Mouse (Mus musculus) regulatory T cell (primary cell): ENCODE measurements around the gene Ttll9.

Experiments used
- in situ Hi-C: fragments of 300-600 bp; cut with MboI, MseI; formaldehyde crosslinking; loops from one replicate; pipeline ENCODE4 v1.15.1; 2025; ENCODE audit warnings: high pct_unique_total_duplicates

Ttll9 gene

DNA sequence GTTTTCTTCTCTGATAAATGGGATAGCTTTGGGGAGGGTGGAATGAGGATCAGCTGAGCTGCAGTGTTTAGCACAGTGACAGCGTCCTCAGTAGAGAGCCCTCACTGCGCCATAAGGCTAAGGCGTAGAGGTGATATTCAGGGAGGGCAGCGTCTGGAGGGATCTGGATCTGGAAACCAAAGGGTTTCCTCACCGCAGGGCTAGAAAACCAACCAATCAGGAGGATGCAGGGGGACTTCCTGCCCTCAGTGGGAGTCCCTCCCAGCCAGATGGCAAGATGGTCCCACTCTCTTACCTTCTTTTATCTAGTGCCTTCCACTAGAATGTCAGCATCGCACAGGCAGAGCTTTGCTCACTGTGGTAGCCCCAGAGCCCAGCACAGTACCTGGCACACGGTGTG is 20.5 kb upstream of the Ttll9 start:
- in situ Hi-C loops = no loop called here

DNA sequence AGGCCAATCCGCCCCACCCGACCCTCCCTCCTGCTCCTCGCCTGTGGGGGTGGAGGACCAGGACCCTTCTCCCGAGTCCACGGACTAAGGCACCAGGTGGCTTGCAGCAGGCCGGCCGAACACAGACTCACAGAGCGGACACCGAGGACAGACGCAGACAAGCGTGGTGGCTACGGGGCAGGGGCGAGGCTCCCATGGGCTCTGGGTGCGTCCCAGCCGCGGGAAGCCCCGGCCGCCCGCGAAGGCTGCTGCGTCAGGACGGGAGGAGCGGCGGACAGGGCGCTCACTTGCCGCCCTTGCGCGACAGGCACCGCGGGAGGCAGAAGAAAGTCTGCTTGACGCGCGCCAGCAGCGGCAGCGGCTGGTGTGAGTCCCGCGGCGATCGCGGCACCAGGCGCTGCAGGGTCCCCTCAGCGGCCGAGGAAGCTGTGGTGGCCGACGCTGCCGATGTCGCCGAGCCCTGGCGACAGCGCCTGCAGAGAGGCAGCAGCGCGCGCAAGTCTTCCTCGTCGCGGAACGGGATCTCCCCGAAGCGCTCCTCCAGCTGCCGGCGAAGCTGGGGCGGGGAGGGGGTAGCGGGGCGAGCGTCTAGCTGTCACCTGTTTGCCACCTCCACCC is 19.3 kb upstream of the Ttll9 start:
- in situ Hi-C loops = no loop called here

DNA sequence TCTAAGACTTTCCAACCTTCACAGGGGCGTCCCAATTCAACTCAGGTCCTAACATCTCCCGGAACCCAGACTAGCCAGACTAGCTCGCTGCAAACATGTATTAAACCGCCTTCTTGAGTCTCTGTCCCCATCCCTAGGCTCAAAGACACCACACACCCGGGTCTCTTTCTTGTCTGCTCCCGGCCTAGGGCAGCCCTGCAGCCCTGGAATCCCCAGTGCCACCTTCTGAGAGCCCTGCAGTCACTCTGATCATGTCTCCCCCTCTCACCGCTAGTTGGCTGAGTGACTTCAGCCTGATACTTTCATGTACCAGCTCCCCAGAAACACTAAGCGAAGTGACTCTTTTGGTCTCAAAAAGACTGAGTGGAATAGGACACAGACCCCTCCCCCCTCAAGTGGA is 18.7 kb upstream of the Ttll9 start:
- in situ Hi-C loops = no loop called here

DNA sequence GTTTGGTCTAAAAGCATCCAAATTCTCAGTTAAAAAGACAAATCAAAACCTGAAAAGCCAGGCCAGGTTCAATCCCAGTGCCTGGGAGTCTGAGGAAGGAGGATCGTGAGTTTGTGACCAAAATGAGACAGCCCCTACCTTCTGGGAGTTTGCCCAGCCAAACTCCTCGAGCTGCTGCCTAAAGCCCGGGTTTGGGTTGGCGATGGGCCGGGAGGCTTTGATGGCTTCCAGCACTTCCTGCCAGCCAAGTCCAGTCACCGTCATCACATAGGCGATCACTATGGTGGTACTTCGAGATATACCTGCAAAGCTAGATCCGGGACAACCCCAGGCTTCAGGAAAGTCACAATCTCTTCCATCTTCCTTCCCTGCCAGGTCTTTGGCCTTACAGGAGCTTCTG is 18.3 kb upstream of the Ttll9 start:
- in situ Hi-C loops = no loop called here

DNA sequence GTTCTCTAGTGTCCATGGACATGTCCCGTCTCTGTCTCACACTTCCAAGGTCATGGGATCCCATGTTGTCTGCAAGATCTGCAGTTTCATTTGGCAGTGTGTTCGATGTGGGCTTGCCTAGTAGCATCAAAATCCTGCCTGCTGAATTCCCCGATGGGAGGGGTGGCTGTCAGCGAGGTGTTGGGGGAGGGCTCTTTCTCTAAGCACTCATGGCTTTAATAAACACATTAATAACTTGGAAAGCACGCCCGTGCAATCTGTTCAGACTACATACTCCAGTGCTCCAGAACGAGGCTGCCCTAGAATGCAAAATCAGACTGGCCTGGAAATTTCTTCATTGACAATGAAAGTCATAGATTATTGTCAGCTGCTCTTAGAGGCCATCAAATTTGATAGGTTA is 15.2 kb upstream of the Ttll9 start:
- in situ Hi-C loops = no loop called here

DNA sequence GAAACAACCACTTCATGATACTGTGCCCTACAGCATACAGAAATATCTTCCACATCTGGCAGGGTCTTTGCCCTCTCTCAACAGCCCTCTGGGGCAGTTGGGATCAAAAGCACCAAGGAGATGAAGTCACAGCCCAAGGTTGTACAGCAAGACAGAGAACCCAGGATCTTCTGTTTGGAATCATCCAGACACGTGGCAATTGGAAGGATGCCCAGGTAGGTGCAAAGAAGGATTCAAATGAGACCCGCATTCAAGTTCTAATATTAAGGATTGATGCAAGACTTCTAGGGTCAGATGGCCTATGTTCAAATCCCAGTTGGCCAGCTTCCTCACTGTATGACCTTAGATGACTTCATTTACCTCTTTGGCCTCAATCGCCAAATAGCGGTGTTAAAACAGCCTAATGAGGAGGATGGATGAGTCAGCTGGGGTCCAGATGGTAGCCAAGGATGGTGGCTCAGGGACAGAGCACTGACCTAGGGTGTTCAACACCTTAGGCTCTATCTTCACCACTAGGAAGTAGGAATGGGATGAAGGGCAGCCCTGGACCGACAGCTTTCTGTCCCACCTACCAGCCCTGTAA is 13.8 kb upstream of the Ttll9 start:
- in situ Hi-C loops = no loop called here

DNA sequence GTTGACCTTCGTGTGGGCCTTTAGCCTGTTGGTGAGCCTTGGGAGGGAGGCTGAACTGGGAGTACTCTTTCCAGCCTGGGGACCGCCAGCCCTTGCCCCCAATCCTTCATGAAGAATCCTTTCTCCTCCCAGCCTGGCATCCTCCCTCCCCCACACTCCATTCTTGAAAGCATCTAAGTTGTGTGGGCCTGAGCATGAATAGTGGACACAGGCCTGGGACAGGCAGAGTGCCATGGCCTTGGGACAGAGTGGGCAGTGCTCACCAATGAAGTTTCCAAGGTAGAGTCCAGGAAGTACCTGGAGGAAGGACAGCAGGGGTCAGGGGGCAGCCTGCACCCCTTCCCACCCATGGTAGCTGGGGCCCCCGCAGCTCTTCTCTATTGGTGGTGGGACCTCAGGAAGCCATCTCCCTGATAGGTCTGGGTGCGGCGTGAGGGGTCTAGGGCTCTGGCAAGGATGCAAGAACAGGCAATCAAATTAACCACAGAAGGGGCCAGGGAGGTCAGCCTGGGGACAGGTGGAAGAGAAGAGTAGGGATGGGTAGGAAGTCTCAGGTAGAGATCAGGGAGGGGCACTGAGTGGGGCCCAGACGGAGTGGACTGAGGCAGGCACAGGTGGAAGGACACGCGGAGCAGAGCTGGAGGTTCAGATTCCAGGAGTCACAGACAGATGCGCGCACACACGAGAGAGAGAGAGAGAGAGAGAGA is 11.8 kb upstream of the Ttll9 start:
- in situ Hi-C loops = no loop called here

DNA sequence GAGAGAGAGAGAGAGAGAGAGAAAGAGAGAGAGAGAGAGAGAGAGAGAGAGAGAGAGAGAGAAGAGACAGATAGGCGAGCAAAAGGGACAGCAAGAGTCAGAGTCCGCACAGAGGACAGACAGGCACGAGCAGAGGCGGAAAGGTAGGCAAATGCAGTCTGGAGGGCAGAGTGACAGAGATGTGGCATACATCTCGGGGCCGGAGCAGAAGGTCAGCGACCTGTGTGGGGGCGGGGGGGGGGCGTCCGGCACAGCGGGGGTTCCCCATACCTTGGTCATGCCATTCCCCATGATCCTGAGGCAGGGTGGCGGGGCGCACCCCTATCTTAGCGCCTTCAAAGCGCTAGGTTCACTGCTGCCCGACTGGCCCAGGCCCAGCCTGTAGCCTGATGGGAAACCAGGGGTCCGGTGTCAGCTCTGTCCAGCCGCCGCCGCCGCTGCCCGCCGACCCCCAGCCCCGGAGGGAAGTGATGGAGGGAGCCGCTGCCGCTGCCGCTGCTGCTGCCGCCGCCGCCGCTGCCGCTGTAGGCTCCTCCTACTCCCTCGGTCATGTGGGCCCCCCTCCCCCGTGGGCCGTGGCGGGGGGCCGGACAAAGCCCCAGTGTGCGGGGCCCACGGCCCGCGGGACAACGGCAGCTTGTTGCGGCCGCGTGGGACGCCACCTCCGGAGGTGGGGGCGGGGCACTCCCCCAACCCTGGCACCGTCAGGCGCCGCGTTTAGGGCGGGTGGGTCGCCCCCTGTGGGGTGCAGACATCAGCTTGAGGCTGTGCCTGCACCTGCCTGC is 11.0 kb upstream of the Ttll9 start, which contains the start of gene Dusp15:
TSS of gene Dusp15 (minus strand) at position 634 of the 785 bp plus-strand sequence.
- in situ Hi-C loops = no loop called here

DNA sequence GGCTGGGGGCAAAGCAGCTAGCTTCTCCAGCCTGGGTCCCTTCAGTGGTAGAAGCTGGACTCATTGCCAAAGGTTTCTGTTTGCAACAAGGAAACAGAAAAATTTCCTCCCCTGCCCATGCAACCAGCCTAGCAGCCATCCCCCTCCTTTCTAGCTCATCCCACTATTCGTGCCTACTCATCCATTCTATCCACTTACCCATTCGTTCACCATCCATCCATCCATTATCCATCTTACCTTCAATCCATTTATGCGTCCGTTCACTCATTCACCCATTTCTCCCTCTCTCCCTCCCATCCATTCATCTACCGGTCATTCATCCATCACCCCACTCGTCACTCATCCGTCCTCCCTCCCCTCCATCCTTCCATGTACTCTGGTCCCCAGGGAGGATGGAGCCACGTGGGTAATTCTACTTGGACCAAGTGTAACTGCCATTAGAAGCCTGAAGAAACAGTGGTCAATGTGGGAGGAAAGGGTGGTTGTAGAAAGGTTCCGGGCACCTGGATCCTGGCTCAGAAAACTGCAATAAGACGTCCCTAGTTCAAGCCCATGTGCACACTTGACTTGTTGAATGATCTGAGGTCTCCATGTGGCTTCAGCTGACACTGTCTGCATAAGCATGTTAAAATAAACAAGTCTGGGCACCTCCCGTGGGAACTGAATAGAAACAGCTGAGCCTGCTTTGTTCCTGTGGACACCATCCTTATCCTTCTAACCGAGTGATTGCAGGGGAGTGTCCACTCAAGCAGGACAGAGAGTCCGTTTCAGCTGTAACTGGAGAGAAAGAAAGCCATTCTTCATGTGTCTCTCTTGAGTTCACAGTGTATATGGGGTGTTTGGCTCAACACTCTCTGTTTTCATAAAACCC is 10.2 kb upstream of the Ttll9 start:
- in situ Hi-C loops = no loop called here

DNA sequence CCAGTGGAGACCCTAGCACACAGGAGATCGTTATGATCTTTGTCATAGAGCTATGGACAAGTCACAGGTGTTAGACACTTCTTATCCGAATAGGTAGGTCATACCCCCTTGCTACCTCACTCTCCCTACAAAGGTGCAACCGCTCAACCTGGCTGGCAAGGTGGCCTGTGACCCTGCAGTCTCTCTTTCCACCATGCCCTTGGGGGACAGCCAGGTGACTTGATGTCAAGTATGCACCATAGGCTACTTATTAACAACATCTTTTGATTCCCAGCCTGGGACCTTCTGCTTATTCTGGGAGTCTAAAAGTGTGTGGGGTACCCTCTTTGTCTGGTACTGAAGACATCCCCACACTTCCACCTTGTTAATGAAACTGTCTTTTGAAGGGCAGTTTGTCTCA is 4.2 kb upstream of the Ttll9 start:
- in situ Hi-C loops = no loop called here

DNA sequence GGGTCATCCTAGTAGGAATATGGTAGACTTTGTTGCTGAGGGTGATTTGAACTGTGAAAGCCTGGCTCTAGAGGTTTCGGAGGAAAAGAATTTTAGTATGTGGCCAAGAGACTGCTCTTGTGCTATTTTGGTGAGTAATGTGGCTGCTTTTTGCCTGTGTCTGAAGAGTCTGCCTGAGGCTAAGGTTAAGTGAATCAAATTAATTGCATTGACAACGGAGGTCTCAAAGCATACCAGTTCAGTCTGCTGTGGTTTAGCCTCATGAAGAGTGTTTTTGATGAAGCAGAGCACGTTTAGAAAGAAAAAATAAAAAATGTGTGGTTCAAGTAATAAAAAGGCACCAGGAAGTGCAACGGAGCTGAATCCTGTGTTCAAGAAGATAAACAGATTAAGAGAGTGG is 3.3 kb downstream of the Ttll9 start:
- in situ Hi-C loops = no loop called here

DNA sequence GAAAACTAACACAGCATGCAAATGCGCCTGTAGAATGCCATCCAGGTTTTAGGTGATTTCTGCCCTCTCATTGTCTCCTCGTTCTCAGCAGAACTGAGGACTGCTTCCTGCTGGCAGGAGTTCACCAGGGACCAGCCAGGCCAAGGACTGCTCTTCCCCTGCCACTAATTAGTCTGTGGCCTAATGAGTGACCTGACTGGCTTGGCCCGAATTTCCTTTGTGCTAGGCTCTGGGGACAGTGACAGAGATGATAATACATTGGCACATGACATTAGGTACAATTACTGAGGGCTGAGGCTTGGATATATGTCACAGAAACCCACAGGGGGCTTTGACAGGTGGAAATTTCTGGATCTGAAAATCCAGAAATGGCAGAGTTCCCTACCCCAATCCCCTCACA is 14.7 kb downstream of the Ttll9 start:
- in situ Hi-C loops = no loop called here

DNA sequence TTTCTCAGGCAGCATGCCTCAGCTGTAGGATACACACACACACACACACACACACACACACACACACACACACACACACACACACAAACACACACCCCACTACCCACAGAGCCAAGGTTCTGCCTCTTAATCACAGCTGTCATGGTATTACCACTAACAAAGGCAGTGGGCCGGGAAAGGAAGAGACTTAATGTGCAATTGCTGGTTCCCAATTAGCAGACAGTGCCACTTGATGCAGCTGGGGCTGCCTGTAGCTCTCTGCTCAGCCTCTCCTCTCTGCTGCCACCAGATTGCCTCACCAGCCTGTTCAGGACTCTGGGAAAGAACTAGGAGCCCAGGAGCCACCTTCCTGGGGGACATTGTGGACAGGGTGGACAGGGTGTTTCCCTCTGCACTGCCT is 23.3 kb downstream of the Ttll9 start:
- in situ Hi-C loops = no loop called here

DNA sequence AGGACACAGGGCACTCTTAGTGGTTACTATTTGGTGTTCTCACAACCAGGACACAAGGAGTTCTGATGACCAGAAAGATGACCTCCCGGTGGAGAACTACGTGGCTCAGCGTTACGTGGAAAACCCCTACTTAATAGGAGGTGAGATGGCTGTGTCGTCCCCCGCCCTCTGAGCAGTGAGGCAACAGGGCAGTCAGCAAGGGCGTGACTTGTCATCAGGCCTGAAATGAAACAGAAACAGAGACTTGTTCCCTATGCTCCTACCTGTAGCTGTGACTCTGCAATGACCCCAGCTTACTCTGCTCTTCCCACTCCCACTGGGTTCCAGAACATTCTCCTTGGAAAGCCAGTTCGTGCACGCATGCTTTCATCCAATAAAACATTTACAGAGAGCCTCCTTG is 29.2 kb downstream of the Ttll9 start:
- in situ Hi-C loops = no loop called here

DNA sequence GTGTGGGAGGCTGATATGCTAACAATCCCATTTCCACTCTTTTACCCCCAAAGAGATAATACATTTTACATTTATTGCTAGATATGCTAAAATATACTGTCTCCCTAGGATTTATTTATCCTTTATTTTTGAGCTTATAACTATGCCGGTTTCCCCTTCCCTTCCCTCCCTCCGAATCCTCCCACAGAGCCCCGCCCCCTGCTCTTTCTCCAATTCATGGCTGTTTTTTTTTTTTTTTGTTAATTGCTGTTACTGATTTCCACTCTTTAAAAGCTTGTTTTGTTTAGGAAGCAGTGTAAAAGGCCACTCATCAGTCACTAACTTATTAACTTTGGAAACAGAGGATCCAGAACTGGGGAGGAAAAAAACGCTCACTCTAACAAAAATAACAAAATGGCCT is 34.8 kb downstream of the Ttll9 start:
- in situ Hi-C loops = no loop called here

DNA sequence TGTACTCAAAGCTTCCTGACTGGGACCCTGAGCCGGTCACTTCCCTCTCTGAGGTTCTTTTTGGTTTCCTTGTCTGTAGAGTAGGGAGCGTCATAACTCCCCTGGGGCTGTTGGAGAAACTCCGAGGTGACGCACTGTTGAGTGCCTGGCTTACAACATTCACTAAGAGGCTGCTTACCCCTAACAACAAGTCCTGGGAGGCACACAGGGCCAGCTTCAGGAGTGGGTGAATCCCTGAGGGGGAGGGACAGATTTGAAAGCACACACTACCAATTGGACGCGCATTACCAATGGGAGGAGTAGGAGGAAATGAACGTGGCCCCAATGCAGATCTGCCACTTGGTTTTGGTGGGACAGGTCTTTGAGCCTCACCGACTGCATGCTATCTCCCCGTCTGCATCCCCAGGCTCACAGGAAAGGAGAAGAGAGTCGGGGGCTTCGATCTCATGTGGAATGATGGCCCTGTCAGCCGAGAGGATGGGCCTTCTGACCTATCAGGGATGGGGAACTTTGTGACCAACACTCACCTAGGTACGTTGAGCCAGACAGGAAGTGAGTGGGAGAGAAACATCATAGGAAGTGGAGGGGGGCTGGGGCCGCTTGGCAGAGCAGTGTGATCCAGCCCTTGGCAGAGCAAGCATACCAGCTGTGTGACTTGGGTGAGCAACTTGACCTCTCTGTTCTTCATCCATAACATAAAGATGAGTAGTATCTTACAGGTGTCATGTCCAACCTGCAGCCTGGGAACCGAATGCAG is 40.4 kb downstream of the Ttll9 start:
- in situ Hi-C loops = loop anchor here (25.0 kb wide), 1 partner anchor 1315 kb away; no protein-coding TSS in a partner anchor

DNA sequence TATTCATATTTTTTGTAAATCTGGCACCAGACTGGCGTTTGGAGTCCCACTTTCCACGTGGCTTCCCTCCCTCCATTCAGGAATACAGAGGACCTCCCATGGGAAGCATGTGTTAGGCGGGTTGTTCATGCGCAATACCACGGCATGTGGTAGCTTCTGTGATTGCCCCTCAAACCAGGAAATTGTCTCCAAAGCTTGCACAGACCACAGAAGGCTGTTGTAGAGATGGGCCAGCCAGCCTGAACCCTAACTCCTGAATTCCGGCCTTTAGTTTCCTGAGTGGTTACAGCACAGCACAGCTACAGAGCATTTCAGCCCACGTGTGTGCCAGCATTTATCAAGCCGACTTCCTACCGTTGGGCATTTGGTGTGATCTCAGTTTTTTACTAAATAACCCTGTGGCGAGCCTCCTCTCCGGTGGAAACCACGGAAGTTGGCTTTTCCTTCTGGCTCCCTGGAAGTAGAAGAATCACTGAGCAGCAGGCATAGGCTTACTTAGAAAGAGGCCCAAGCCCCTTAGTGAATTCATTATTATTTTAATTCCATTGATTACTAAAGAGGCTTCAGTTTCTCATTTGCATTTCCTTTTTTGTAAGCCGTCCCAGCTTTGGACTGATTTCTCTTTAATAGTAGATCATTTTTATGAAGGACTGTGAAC is 41.5 kb downstream of the Ttll9 start:
- in situ Hi-C loops = loop anchor here (25.0 kb wide), 1 partner anchor 1317 kb away; no protein-coding TSS in a partner anchor

DNA sequence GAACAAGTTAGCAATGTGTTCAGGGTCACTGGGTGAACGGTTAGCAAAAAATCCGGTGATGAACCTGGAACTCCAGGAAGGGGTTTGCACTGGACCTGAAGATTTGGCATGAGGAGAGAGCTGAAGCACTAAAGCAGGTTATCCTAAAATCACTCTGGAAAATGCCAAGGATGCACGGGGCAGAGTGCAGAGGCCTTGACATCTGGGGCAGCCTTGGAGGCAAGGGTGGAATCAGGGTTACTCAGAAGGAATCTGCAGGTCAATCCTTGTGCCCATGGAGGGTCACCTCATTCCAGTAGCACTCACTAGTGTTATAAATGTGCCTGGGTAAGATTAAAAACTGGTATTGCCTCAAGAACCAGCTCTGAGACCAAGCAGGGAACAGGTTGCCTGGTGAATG is 43.7 kb downstream of the Ttll9 start:
- in situ Hi-C loops = loop anchor here (25.0 kb wide), 1 partner anchor 1319 kb away; no protein-coding TSS in a partner anchor

DNA sequence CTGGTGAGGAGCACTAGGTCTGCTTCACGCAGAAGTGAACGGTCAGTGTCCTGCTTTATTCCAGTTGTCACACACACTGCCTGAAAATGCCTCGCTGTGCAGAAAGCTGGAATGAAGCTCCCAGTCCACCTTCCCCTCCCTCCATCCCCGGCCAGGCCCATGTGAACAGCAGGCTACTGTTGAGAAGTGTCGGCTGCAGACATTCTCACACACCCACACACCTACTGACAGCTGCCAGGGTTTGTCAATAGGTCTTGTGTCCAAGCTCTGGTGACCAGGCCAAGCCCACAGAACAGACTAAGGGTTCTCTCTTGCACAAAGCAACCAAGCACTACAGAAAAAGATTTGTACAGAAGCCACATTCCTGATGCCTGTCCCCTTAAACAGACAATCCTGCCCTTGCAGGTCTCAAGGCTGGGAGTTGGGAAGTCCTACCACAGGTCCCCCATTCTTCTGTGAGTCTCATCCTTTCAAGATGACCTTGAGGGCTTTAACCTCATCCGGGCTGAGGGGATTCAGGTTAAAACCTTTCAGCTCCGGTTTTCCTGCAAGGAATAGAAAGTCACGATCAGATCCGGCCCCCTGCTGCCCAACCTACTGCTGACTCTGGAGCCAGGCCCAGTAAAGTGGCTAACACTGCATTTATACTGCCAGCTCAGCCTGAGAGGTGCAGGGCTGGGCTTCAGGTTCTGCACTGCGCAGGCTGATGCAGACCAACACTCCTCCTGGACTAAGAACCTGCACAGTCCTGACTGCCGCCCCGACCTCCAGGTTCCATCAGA is 47.1 kb downstream of the Ttll9 start:
- in situ Hi-C loops = loop anchor here (25.0 kb wide), 1 partner anchor 1322 kb away; no protein-coding TSS in a partner anchor
